Mouse (Mus musculus) neural tube, embryonic 14.5 days (tissue): ENCODE measurements around the gene Slc12a7. TPM values are rescaled to one million over a fixed set of nuclear protein-coding genes. Genes with fewer than 3 reads are reported as not detected.

Experiments
- ATAC-seq: fragments of 200-750 bp; cut with Nextera tagmentation; 2 replicates; pipeline ENCODE4 v1.8.0; 2017; ENCODE audit warnings: low read depth, mild to moderate bottlenecking, moderate TSS enrichment, moderate library complexity
- H3K27ac ChIP-seq: fragments of 300-500 bp; sonication (generic); 2 replicates; pipeline ENCODE4 v1.5.1; 2014; ENCODE audit warnings: low read depth, mild to moderate bottlenecking, control low read depth, low read length, moderate library complexity, mixed read lengths
- H3K27me3 ChIP-seq: fragments of 300-500 bp; sonication (generic); 2 replicates; pipeline ENCODE4 v1.6.1; 2014; ENCODE audit warnings: low read length; ENCODE audit not compliant: control insufficient read depth, insufficient read depth
- H3K36me3 ChIP-seq: fragments of 300-500 bp; sonication (generic); 2 replicates; pipeline ENCODE4 v1.6.1; 2014; ENCODE audit warnings: low read length, mixed read lengths; ENCODE audit not compliant: control insufficient read depth, insufficient read depth
- H3K4me1 ChIP-seq: fragments of 300-500 bp; sonication (generic); 2 replicates; pipeline ENCODE4 v1.6.1; 2014; ENCODE audit warnings: low read length; ENCODE audit not compliant: control insufficient read depth, insufficient read depth
- H3K4me2 ChIP-seq: fragments of 300-500 bp; sonication (generic); 2 replicates; pipeline ENCODE4 v1.6.1; 2014; ENCODE audit warnings: mild to moderate bottlenecking, low read depth, low read length, control low read depth
- H3K4me3 ChIP-seq: fragments of 300-500 bp; sonication (generic); 2 replicates; pipeline ENCODE4 v1.5.1; 2014; ENCODE audit warnings: low read depth, low read length, control low read depth, mixed read lengths
- H3K9ac ChIP-seq: fragments of 300-500 bp; sonication (generic); replicated peaks from 2 replicates; pipeline ENCODE4 v1.6.1; 2014; ENCODE audit warnings: low read depth, mild to moderate bottlenecking, control low read depth, low read length, mixed read lengths
- H3K9me3 ChIP-seq: fragments of 300-500 bp; sonication (generic); 2 replicates; pipeline ENCODE4 v1.6.1; 2016; ENCODE audit warnings: low read length; ENCODE audit not compliant: control insufficient read depth
- WGBS: fragments of 180-500 bp; shearing (Covaris S2); extraction: QIAGEN DNeasy Blood & Tissue Kit; methylation state at CpG from one replicate; pipeline ENCODE4 v1.1.7; 2014; 5-methylcytosine and 5-hydroxymethylcytosine counted together
- polyA plus RNA-seq: library from polyadenylated mRNA; unstranded; fragments of >200 nt; fragmentation: Nextera tagmentation; extraction: Ambion mirVana; gene quantifications from 2 replicates; pipeline ENCODE4 v1.2.1, GENCODE M21; 2014

Gene Slc12a7
- polyA plus RNA-seq, 1 experiment from 2014 or later, result 5.9 TPM

GRCm38 (mm10) chr13:73804914-73805313, 72.0 kb downstream of the Slc12a7 start:
- H3K9me3 ChIP-seq, result no peaks in the 10 kb centered on the region
- no peak for ATAC-seq
- H3K4me2 ChIP-seq, result no peak overlapping the region
- H3K4me3 ChIP-seq, result no peak overlapping the region
- no peak overlapping the region for H3K27ac ChIP-seq
- no peaks in the 10 kb centered on the region for H3K27me3 ChIP-seq
- H3K4me1 ChIP-seq, result no peaks in the 10 kb centered on the region
- WGBS, result 96% methylated on average over 5 of the region's 5 CpGs
- H3K9ac ChIP-seq, result no peak overlapping the region
- peaks cover 4% of the 10 kb centered on the region; the same call in 1 of the 2 replicates for H3K36me3 ChIP-seq

GRCm38 (mm10) chr13:73812936-73813335, 80.0 kb downstream of the Slc12a7 start:
- no peaks in the 10 kb centered on the region for H3K9me3 ChIP-seq
- no peaks in the 10 kb centered on the region for H3K27me3 ChIP-seq
- H3K36me3 ChIP-seq, result peaks cover 6% of the 10 kb centered on the region
- H3K27ac ChIP-seq, result no peak overlapping the region
- 97% methylated on average over 3 of the region's 3 CpGs for WGBS
- ATAC-seq, result no peak
- H3K4me2 ChIP-seq, result no peak overlapping the region
- H3K4me1 ChIP-seq, result no peaks in the 10 kb centered on the region
- no peak overlapping the region for H3K9ac ChIP-seq
- no peak overlapping the region for H3K4me3 ChIP-seq

- Histone ChIP-seq H3K4me2 (no peak overlapping the region), H3K27me3 (no peaks in the 10 kb centered on the region), H3K9me3 (no peaks in the 10 kb centered on the region), H3K9ac (no peak overlapping the region), H3K4me3 (no peak overlapping the region), H3K36me3 (peaks cover 3% of the 10 kb centered on the region), H3K27ac (no peak overlapping the region), H3K4me1 (no peaks in the 10 kb centered on the region)
- WGBS, result 89% methylated on average over 7 of the region's 7 CpGs
- ATAC-seq, result no peak
These were observed 81.3 kb downstream of the Slc12a7 start for GRCm38 (mm10) chr13:73814181-73814580.

- no peak overlapping the region for H3K27ac ChIP-seq
- WGBS, result 78% methylated on average over 6 of the region's 6 CpGs
- no peaks in the 10 kb centered on the region for H3K27me3 ChIP-seq
- no peak overlapping the region for H3K4me3 ChIP-seq
- no peak overlapping the region for H3K4me2 ChIP-seq
- H3K36me3 ChIP-seq, result no peaks in the 10 kb centered on the region; the same call in 1 of the 2 replicates
- H3K9ac ChIP-seq, result no peak overlapping the region
- ATAC-seq, result no peak
- H3K4me1 ChIP-seq, result no peaks in the 10 kb centered on the region
- H3K9me3 ChIP-seq, result no peaks in the 10 kb centered on the region
These were observed 83.4 kb downstream of the Slc12a7 start for GRCm38 (mm10) chr13:73816338-73816737.

- 81% methylated on average over 3 of the region's 3 CpGs for WGBS
These were observed 86.0 kb downstream of the Slc12a7 start for GRCm38 (mm10) chr13:73818921-73819320.

GRCm38 (mm10) chr13:73821251-73821650, 88.4 kb downstream of the Slc12a7 start:
- no peak for ATAC-seq
- H3K4me3 ChIP-seq, result no peak overlapping the region
- 89% methylated on average over 7 of the region's 7 CpGs for WGBS
- H3K4me2 ChIP-seq, result no peak overlapping the region
- H3K9ac ChIP-seq, result no peak overlapping the region
- no peaks in the 10 kb centered on the region; the same call in 1 of the 2 replicates for H3K36me3 ChIP-seq
- H3K27me3 ChIP-seq, result no peaks in the 10 kb centered on the region
- no peaks in the 10 kb centered on the region for H3K9me3 ChIP-seq
- no peak overlapping the region for H3K27ac ChIP-seq
- H3K4me1 ChIP-seq, result no peaks in the 10 kb centered on the region

More at GRCm38 (mm10) chr13:73818921-73819320, 86.0 kb downstream of the Slc12a7 start:
- ATAC-seq, result no peak
- H3K4me2 ChIP-seq, result no peak overlapping the region
- no peaks in the 10 kb centered on the region for H3K9me3 ChIP-seq
- no peak overlapping the region for H3K4me3 ChIP-seq
- no peaks in the 10 kb centered on the region; the same call in 1 of the 2 replicates for H3K36me3 ChIP-seq
- H3K9ac ChIP-seq, result no peak overlapping the region
- no peaks in the 10 kb centered on the region for H3K4me1 ChIP-seq
- no peaks in the 10 kb centered on the region for H3K27me3 ChIP-seq
- H3K27ac ChIP-seq, result no peak overlapping the region

- H3K4me3 ChIP-seq, result no peak overlapping the region
- WGBS, result 69% methylated on average over 4 of the region's 4 CpGs
- H3K4me1 ChIP-seq, result peaks cover 2% of the 10 kb centered on the region; the same call in 1 of the 2 replicates
- H3K36me3 ChIP-seq, result no peaks in the 10 kb centered on the region
- H3K9ac ChIP-seq, result no peak overlapping the region
- H3K27me3 ChIP-seq, result no peaks in the 10 kb centered on the region
- H3K9me3 ChIP-seq, result no peaks in the 10 kb centered on the region
- ATAC-seq, result no peak
- no peak overlapping the region for H3K27ac ChIP-seq
- no peak overlapping the region for H3K4me2 ChIP-seq
These were observed 89.4 kb downstream of the Slc12a7 start for GRCm38 (mm10) chr13:73822187-73822800.

- Histone ChIP-seq H3K4me2 (no peak overlapping the region), H3K27ac (no peak overlapping the region), H3K4me3 (no peak overlapping the region), H3K9me3 (no peaks in the 10 kb centered on the region), H3K4me1 (peaks cover 4% of the 10 kb centered on the region; the same call in 1 of the 2 replicates), H3K9ac (no peak overlapping the region), H3K36me3 (no peaks in the 10 kb centered on the region), H3K27me3 (no peaks in the 10 kb centered on the region)
- ATAC-seq, result no peak
- 81% methylated on average over 6 of the region's 6 CpGs for WGBS
These were observed 90.8 kb downstream of the Slc12a7 start for GRCm38 (mm10) chr13:73823711-73824110.

- no peaks in the 10 kb centered on the region for H3K27me3 ChIP-seq
- H3K9me3 ChIP-seq, result no peaks in the 10 kb centered on the region
- H3K36me3 ChIP-seq, result no peaks in the 10 kb centered on the region
- ATAC-seq, result no peak
- H3K4me2 ChIP-seq, result no peak overlapping the region
- peaks cover 4% of the 10 kb centered on the region; the same call in 1 of the 2 replicates for H3K4me1 ChIP-seq
- H3K27ac ChIP-seq, result no peak overlapping the region
- no peak overlapping the region for H3K9ac ChIP-seq
- H3K4me3 ChIP-seq, result no peak overlapping the region
- 59% methylated on average over 8 of the region's 8 CpGs for WGBS
These were observed 94.3 kb downstream of the Slc12a7 start for GRCm38 (mm10) chr13:73827243-73827642.
